Mouse (Mus musculus) cerebellum, adult 11-12 months (tissue): ENCODE data around the gene Mmp17.
"Not testable (repeated sequence)": the region's sequence is repeated elsewhere in the genome, so short reads cannot be mapped to it uniquely, and the experiment has no call there.

Experiments used
- DNase-seq: peaks from one replicate; pipeline ENCODE4 v3.0.0; 2022

Gene Mmp17

GRCm38 (mm10) chr5:129594116-129595114 is 10.4 kb downstream of the Mmp17 start:
- peak; percentile 85 for DNase-seq

- DNase-seq = no peak
Measured at GRCm38 (mm10) chr5:129602071-129602487, 18.1 kb downstream of the Mmp17 start.

- DNase-seq = no peak
Measured at GRCm38 (mm10) chr5:129607476-129607875, 23.5 kb downstream of the Mmp17 start.

GRCm38 (mm10) chr5:129611060-129611459 is 27.1 kb downstream of the Mmp17 start:
- DNase-seq = peak; percentile 51

- DNase-seq = not testable (repeated sequence)
Measured at GRCm38 (mm10) chr5:129620600-129620999, 36.6 kb downstream of the Mmp17 start.

- no peak for DNase-seq
Measured at GRCm38 (mm10) chr5:129621361-129621760, 37.4 kb downstream of the Mmp17 start.

- no peak for DNase-seq
Measured at GRCm38 (mm10) chr5:129626099-129626498, 42.1 kb downstream of the Mmp17 start.

- DNase-seq = not testable (repeated sequence)
Measured at GRCm38 (mm10) chr5:129626586-129626985, 42.6 kb downstream of the Mmp17 start.

- DNase-seq = not testable (repeated sequence)
Measured at GRCm38 (mm10) chr5:129632270-129633250, 48.6 kb downstream of the Mmp17 start.

GRCm38 (mm10) chr5:129650858-129651257 is 66.9 kb downstream of the Mmp17 start:
- no peak for DNase-seq

GRCm38 (mm10) chr5:129657016-129657415 is 73.0 kb downstream of the Mmp17 start:
- no peak for DNase-seq

- no peak for DNase-seq
Measured at GRCm38 (mm10) chr5:129657931-129658330, 74.0 kb downstream of the Mmp17 start.
